Comparison of ENCODE assay signal across 8 mouse cellular contexts in the genomic region with DNA sequence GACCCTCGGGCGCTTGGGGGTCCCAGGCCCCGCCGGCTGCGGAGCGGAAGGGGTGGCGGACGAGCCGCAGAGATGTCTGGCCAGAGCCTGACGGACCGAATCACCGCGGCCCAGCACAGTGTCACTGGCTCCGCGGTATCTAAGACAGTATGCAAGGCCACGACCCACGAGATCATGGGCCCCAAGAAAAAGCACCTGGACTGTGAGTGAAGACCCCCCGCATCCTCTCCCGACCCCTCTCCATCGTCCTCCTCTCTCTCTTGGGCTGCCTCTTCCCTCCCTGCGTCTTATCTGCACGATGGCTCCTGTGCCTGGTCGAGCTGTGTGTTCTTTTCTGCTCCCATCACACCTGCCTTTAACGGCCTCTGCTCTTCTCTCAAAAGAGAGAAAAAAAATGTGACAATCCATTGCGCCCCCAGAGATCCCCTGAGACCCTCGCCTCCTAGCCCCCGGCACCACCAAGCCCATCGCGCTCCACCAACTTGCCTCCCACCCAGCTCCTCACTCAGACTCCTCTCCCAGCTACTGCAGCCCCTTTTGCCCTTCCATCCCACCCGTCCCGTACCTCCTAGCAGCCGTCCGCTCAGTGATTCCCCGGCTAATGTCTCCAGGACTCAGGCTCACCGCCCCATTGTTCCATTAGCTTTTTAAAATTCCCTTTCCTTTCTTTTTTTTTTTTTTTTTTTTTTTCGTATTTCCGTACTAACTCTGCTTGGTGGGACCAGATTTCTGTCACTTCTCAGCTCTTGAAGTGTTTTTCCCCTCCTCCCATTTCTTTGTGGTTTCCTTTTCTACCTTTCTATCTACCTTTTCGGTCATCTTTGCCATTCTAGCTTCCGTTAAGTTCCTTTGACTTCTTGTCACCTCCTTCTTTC. TPM values are rescaled to one million over a fixed set of nuclear protein-coding genes. Genes with fewer than 3 reads are reported as not detected.
A peak's percentile ranks its signal among the peaks of the same experiment; 100 is the strongest.
DNase-seq lines count a peak whose midpoint lies in the region; ATAC-seq and TF ChIP-seq lines count a peak whose summit lies in the region.

No protein-coding gene starts in this region.

- TF ChIP-seq CTCF in lung, embryonic 14.5 days (IDR thresholded peaks at IDR 0.05; ENCODE audit: low read depth): no peak
- TF ChIP-seq CTCF in cortical plate, adult 2 months (IDR thresholded peaks at IDR 0.05; ENCODE audit: extremely low read depth, insufficient read depth, low read length): no peak
- no peak for TF ChIP-seq CTCF in olfactory bulb, adult 2 months (IDR thresholded peaks at IDR 0.05; ENCODE audit: insufficient read depth, low read depth, low read length)

- peak overlapping the region; percentile 98 for H3K9ac ChIP-seq in lung, embryonic 14.5 days
- H3K9ac ChIP-seq in kidney, embryonic 16.5 days (replicated peaks; ENCODE audit: low read length): peak overlapping the region; percentile 98
- H3K9ac ChIP-seq in liver, embryonic 15.5 days: peak overlapping the region; percentile 100

- H3K27ac ChIP-seq in lung, embryonic 14.5 days (ENCODE audit: low read depth): peak overlapping the region; percentile 99
- H3K27ac ChIP-seq in cortical plate, adult 2 months (ENCODE audit: insufficient read depth, low read length): peak overlapping the region; percentile 91
- H3K27ac ChIP-seq in kidney, embryonic 16.5 days (ENCODE audit: low read length): peak overlapping the region; percentile 100
- peak overlapping the region; percentile 98 for H3K27ac ChIP-seq in liver, embryonic 15.5 days (replicated peaks)
- peak overlapping the region; percentile 41 for H3K27ac ChIP-seq in olfactory bulb, adult 2 months (ENCODE audit: insufficient read depth, low read depth, low read length)

- H3K27me3 ChIP-seq in lung, embryonic 14.5 days (ENCODE audit: insufficient read depth, low read length): no peaks in the 10 kb centered on the region
- no peaks in the 10 kb centered on the region for H3K27me3 ChIP-seq in kidney, embryonic 16.5 days (ENCODE audit: insufficient read depth, low read length)
- H3K27me3 ChIP-seq in liver, embryonic 15.5 days: no peaks in the 10 kb centered on the region

- no peak for TF ChIP-seq POLR2A in cortical plate, adult 2 months (IDR thresholded peaks at IDR 0.05; ENCODE audit: extremely low read depth, insufficient read depth, low read length)
- TF ChIP-seq POLR2A in olfactory bulb, adult 2 months (IDR thresholded peaks at IDR 0.05; ENCODE audit: insufficient read depth, low read depth, low read length): no peak

- peak; percentile 60; the same call in 1 of the 2 replicates for ATAC-seq in lung, embryonic 14.5 days (ENCODE audit: insufficient read depth)
- peak; percentile 79 for ATAC-seq in kidney, embryonic 16.5 days (ENCODE audit: low FRiP score, low TSS enrichment)
- peak; percentile 49 for ATAC-seq in liver, embryonic 15.5 days (ENCODE audit: insufficient read depth)

- H3K36me3 ChIP-seq in lung, embryonic 14.5 days (ENCODE audit: insufficient read depth): no peaks in the 10 kb centered on the region
- no peaks in the 10 kb centered on the region for H3K36me3 ChIP-seq in kidney, embryonic 16.5 days (ENCODE audit: insufficient read depth, low read length)
- 0 out of 2 replicates have a peak, but pooled peaks cover 3% of the 10 kb centered on the region for H3K36me3 ChIP-seq in liver, embryonic 15.5 days (replicated peaks)

- DNase-seq in lung, embryonic 14.5 days: peak; percentile 46
- no peak for DNase-seq in lung, postnatal 36 days
- peak; percentile 28 for DNase-seq in gastrocnemius, postnatal 10 days
- peak; percentile 52 for DNase-seq in thymus, postnatal 0 days (ENCODE audit: low spot score)

- H3K9me3 ChIP-seq in lung, embryonic 14.5 days (ENCODE audit: low read depth, low read length): no peaks in the 10 kb centered on the region
- no peaks in the 10 kb centered on the region for H3K9me3 ChIP-seq in kidney, embryonic 16.5 days (ENCODE audit: low read length)
- no peaks in the 10 kb centered on the region for H3K9me3 ChIP-seq in liver, embryonic 15.5 days (replicated peaks)

- WGBS in lung, embryonic 14.5 days: under 1% methylated on average over 38 of the region's 39 CpGs
- WGBS in kidney, embryonic 16.5 days: under 1% methylated on average over 38 of the region's 39 CpGs
- WGBS in liver, embryonic 15.5 days (ENCODE audit: insufficient replicate concordance): under 1% methylated on average over 38 of the region's 39 CpGs
- under 1% methylated on average over 39 of the region's 39 CpGs for WGBS in olfactory bulb, adult 2 months

- H3K4me2 ChIP-seq in lung, embryonic 14.5 days: peak overlapping the region; percentile 64
- H3K4me2 ChIP-seq in kidney, embryonic 16.5 days (replicated peaks; ENCODE audit: low read depth, low read length): peak overlapping the region; percentile 75
- peak overlapping the region; percentile 92 for H3K4me2 ChIP-seq in liver, embryonic 15.5 days

- 0 out of 2 replicates have a peak, but pooled peaks cover 15% of the 10 kb centered on the region for H3K4me1 ChIP-seq in lung, embryonic 14.5 days (ENCODE audit: insufficient read depth)
- peaks cover 3% of the 10 kb centered on the region; the same call in 1 of the 2 replicates for H3K4me1 ChIP-seq in cortical plate, adult 2 months (ENCODE audit: control insufficient read depth, insufficient read depth, low read length)
- H3K4me1 ChIP-seq in kidney, embryonic 16.5 days (ENCODE audit: insufficient read depth, low read length): peaks cover 20% of the 10 kb centered on the region
- peaks cover 43% of the 10 kb centered on the region for H3K4me1 ChIP-seq in liver, embryonic 15.5 days (replicated peaks)
- no peaks in the 10 kb centered on the region for H3K4me1 ChIP-seq in olfactory bulb, adult 2 months (ENCODE audit: control insufficient read depth, insufficient read depth, low read length)

- peak overlapping the region; percentile 96 for H3K4me3 ChIP-seq in lung, embryonic 14.5 days (ENCODE audit: low read depth, low read length)
- peak overlapping the region; percentile 97 for H3K4me3 ChIP-seq in cortical plate, adult 2 months (ENCODE audit: insufficient read depth, low read length)
- H3K4me3 ChIP-seq in kidney, embryonic 16.5 days (ENCODE audit: low read length): peak overlapping the region; percentile 94
- peak overlapping the region; percentile 98 for H3K4me3 ChIP-seq in liver, embryonic 15.5 days (replicated peaks)
- peak overlapping the region; percentile 82 for H3K4me3 ChIP-seq in olfactory bulb, adult 2 months (ENCODE audit: insufficient read depth, low read depth, low read length)

RNA-seq across cellular contexts. Expression of a gene that starts 0.7 kb away (rescaled TPM):
- polyA plus RNA-seq in lung, embryonic 14.5 days (2014; fragmentation: Nextera tagmentation; extraction: Ambion mirVana): 53.6 and 59.9 TPM in 2 replicates
- polyA plus RNA-seq in cortical plate, adult 2 months (2012; rRNA removed): 122 and 123 TPM in 2 replicates
- total RNA-seq in gastrocnemius, postnatal 10 days (2021): 100 to 1,000 TPM; 152 to 168 TPM
- polyA plus RNA-seq in kidney, embryonic 16.5 days (2015; fragmentation: Nextera tagmentation; extraction: Ambion mirVana): 34.7 and 39.9 TPM in 2 replicates
- 44.8 and 45.1 TPM in 2 replicates for polyA plus RNA-seq in liver, embryonic 15.5 days (2015; fragmentation: Nextera tagmentation; extraction: Ambion mirVana)
- polyA plus RNA-seq in olfactory bulb, adult 2 months (2012; ENCODE audit: insufficient read depth, insufficient read length, low replicate concordance, missing spikeins): 64.3 TPM in 1 of 2 replicates, not detected in the other
- polyA plus RNA-seq in thymus, postnatal 0 days (2015; fragmentation: Nextera tagmentation; extraction: Ambion mirVana): 29.9 and 38.3 TPM in 2 replicates

Comparison
In these comparisons a context has a peak if more than half of its experiments do, and no peak if none do; other contexts are left out.
1. H3K27ac ChIP-seq: peak in every context shown above with its lines; median percentile 100 in kidney, embryonic 16.5 days; 99 in lung, embryonic 14.5 days; 98 in liver, embryonic 15.5 days; 91 in cortical plate, adult 2 months; 41 in olfactory bulb, adult 2 months.